In the genomic region with DNA sequence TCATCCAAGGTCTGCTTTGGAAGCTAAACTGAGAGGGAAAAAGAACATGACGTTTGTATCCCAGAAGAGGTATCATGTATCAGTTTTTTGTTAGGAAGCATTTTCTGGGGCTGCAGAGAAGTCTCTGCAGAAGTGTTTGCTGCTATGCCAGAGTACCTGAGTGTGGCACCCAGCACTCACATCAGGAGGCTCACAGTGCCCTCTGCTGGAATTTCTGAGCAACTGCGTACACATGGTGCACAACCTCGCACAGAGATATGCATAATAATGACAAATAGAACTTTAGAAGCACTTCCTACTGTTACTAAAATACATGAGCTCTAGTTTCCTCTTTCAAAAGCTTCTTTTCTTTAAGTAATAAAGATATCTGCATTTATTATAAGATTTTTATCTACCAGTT, we compare ENCODE assay signal across 1 mouse cellular context.
TF ChIP-seq lines count a peak whose summit lies in the region.

No protein-coding gene starts in this region.

TF ChIP-seq in MEL, 35 proteins besides CTCF, POLR2A, EP300 and RAD21 (continued from another document):
- TF ChIP-seq MAX (IDR thresholded peaks at IDR 0.05; ENCODE audit: low read length): no peak
- TF ChIP-seq MAFK (IDR thresholded peaks at IDR 0.05; ENCODE audit: borderline replicate concordance, low read depth, low read length): no peak
- no peak for TF ChIP-seq JUND (IDR thresholded peaks at IDR 0.05; ENCODE audit: low read depth, low read length)
- no peak for TF ChIP-seq POLR2AphosphoS2 (IDR thresholded peaks at IDR 0.05; ENCODE audit: low read length)
- no peak for TF ChIP-seq ELF1 (IDR thresholded peaks at IDR 0.05; ENCODE audit: low read depth, low read length)
- no peak for TF ChIP-seq BHLHE40 (IDR thresholded peaks at IDR 0.05; ENCODE audit: borderline replicate concordance, low read depth, low read length)
